Mouse (Mus musculus) neural tube, embryonic 12.5 days (tissue): ENCODE measurements around the gene Xrcc1. TPM values are rescaled to one million over a fixed set of nuclear protein-coding genes. Genes with fewer than 3 reads are reported as not detected.

Experiments
- ATAC-seq: fragments of 200-750 bp; cut with Nextera tagmentation; 2 replicates; pipeline ENCODE4 v1.8.0; 2017; ENCODE audit warnings: low read depth, mild to moderate bottlenecking, moderate TSS enrichment, moderate library complexity; ENCODE audit not compliant: low FRiP score
- H3K27ac ChIP-seq: fragments of 300-500 bp; sonication (generic); 2 replicates; pipeline ENCODE4 v1.5.1; 2016
- H3K27me3 ChIP-seq: fragments of 300-500 bp; sonication (generic); replicated peaks from 2 replicates; pipeline ENCODE4 v1.6.1; 2016; ENCODE audit warnings: mild to moderate bottlenecking
- H3K36me3 ChIP-seq: fragments of 300-500 bp; sonication (generic); 2 replicates; pipeline ENCODE4 v1.6.1; 2016; ENCODE audit warnings: mild to moderate bottlenecking
- H3K4me1 ChIP-seq: fragments of 300-500 bp; sonication (generic); 2 replicates; pipeline ENCODE4 v1.6.1; 2016
- H3K4me2 ChIP-seq: fragments of 300-500 bp; sonication (generic); replicated peaks from 2 replicates; pipeline ENCODE4 v1.6.1; 2016; ENCODE audit warnings: mild to moderate bottlenecking
- H3K4me3 ChIP-seq: fragments of 300-500 bp; sonication (generic); 2 replicates; pipeline ENCODE4 v1.5.1; 2016
- H3K9ac ChIP-seq: fragments of 300-500 bp; sonication (generic); 2 replicates; pipeline ENCODE4 v1.6.1; 2016; ENCODE audit warnings: mild to moderate bottlenecking
- H3K9me3 ChIP-seq: fragments of 300-500 bp; sonication (generic); 2 replicates; pipeline ENCODE4 v1.6.1; 2016; ENCODE audit warnings: mild to moderate bottlenecking
- WGBS: fragments of 180-500 bp; shearing (Covaris S2); methylation state at CpG from one replicate; pipeline ENCODE4 v1.1.7; 2016; 5-methylcytosine and 5-hydroxymethylcytosine counted together
- polyA plus RNA-seq: library from polyadenylated mRNA; unstranded; fragments of >200 nt; fragmentation: Nextera tagmentation; extraction: Ambion mirVana; gene quantifications from 2 replicates; pipeline ENCODE4 v1.2.1, GENCODE M21; 2016

Xrcc1 gene
- polyA plus RNA-seq, 1 experiment from 2014 or later = 83.4 TPM

GRCm38 (mm10) chr7:24594309-24594803 lies 48.3 kb downstream of the Xrcc1 start:
- WGBS = under 1% methylated on average over 13 of the region's 13 CpGs
- Histone ChIP-seq H3K36me3 (no peaks in the 10 kb centered on the region), H3K27ac (no peak overlapping the region), H3K27me3 (peaks cover 12% of the 10 kb centered on the region), H3K9me3 (no peaks in the 10 kb centered on the region), H3K4me3 (peak overlapping the region; percentile 60), H3K4me2 (peak overlapping the region; percentile 74), H3K9ac (peak overlapping the region; percentile 60), H3K4me1 (peaks cover 11% of the 10 kb centered on the region)
- peak; percentile 45; the same call in 1 of the 2 replicates for ATAC-seq

DNA sequence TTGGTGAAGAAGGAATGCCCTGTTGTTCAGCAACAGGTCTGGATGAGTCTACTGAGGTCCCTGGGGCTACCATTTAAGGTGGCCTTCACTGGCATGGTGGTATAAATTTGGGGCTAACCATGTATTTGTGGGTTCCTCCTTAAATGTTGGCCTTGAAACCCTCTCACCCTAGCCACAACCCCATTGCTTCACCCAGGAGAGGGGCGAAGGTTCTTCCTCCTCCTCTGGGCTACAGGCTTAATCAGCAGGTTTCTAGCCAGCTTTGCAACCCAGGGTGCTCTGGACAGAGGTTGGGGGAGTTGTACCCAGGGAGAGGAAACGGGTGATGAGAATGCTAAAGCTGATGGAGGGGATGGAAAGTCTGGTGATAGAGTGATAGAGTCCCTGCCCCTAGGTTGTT lies 49.4 kb downstream of the Xrcc1 start:
- no peak for ATAC-seq
- H3K36me3 ChIP-seq = no peaks in the 10 kb centered on the region
- WGBS = 76% methylated on average over 2 of the region's 2 CpGs
- no peak overlapping the region for H3K4me2 ChIP-seq
- peaks cover 11% of the 10 kb centered on the region for H3K4me1 ChIP-seq
- no peak overlapping the region for H3K9ac ChIP-seq
- peaks cover 12% of the 10 kb centered on the region for H3K27me3 ChIP-seq
- no peak overlapping the region for H3K27ac ChIP-seq
- H3K4me3 ChIP-seq = no peak overlapping the region
- H3K9me3 ChIP-seq = no peaks in the 10 kb centered on the region

DNA sequence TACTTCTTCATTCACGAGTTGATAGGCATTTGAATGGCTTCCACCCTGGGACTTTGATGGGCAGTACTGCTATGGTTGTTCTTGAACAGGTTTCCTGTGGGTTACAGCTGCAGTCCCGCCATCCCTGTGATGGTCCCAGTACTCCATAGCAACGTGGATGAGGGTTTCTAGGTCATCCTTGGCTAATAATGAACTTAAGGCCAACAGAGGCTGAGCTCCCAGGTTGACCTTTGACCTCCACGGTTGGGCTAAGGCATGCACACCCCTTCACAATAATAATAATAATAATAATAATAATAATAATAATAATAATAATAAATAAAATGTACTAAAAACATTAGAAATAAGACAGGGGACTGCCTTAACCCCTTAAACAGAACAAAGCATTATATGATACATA lies 52.0 kb downstream of the Xrcc1 start:
- H3K27ac ChIP-seq = no peak overlapping the region
- no peak overlapping the region for H3K4me3 ChIP-seq
- no peak overlapping the region for H3K4me2 ChIP-seq
- 79% methylated on average over 4 of the region's 4 CpGs for WGBS
- no peaks in the 10 kb centered on the region for H3K36me3 ChIP-seq
- H3K27me3 ChIP-seq = peaks cover 12% of the 10 kb centered on the region
- peaks cover 11% of the 10 kb centered on the region for H3K4me1 ChIP-seq
- H3K9me3 ChIP-seq = no peaks in the 10 kb centered on the region
- no peak overlapping the region for H3K9ac ChIP-seq
- no peak for ATAC-seq

- WGBS = 80% methylated on average over 15 of the region's 15 CpGs
- H3K4me3 ChIP-seq = no peak overlapping the region
- no peak overlapping the region for H3K9ac ChIP-seq
- H3K4me2 ChIP-seq = no peak overlapping the region
- no peaks in the 10 kb centered on the region for H3K9me3 ChIP-seq
- H3K4me1 ChIP-seq = peaks cover 5% of the 10 kb centered on the region; the same call in 1 of the 2 replicates
- H3K27me3 ChIP-seq = peaks cover 12% of the 10 kb centered on the region
- no peak overlapping the region for H3K27ac ChIP-seq
- no peak for ATAC-seq
- H3K36me3 ChIP-seq = no peaks in the 10 kb centered on the region
Observed at GRCm38 (mm10) chr7:24599211-24600067, 53.4 kb downstream of the Xrcc1 start.

DNA sequence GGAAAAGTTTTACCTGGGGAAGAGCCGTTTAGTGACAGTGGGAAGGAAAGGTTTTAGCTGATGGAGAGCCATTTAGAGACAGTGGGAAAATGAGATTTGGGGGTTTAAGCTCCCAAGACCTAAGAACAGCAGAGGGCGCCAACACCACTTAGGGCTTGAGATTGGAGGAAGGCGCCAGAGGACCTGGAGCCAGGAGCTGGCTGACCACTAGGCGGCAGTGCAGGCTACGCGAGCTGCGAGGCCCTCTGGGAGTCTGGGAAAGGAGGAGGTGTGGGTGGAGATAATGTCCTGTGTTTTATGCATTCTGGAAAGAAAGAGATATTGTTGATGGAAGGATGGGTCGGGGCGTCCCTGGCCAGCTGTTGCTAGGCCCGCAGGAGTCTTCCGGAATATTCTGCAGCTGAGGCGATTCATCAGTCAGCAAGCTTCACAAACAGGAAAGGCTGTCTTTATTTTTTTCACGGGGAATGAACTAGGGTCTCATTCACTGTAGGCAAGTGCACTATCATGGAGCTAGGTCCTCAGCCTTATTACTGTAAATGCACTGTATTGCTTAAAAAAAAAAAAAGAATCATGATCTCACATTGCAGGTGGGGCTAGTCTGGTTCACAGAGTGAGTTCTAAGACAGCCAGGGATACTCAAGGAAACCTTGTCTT lies 55.0 kb downstream of the Xrcc1 start:
- Histone ChIP-seq H3K36me3 (no peaks in the 10 kb centered on the region), H3K4me3 (no peak overlapping the region), H3K27ac (no peak overlapping the region), H3K27me3 (no peaks in the 10 kb centered on the region), H3K4me1 (no peaks in the 10 kb centered on the region), H3K4me2 (peak overlapping the region; percentile 45), H3K9me3 (no peaks in the 10 kb centered on the region), H3K9ac (no peak overlapping the region)
- ATAC-seq = peak; percentile 86
- 6% methylated on average over 13 of the region's 13 CpGs for WGBS

GRCm38 (mm10) chr7:24605561-24605960 lies 59.5 kb downstream of the Xrcc1 start:
- Histone ChIP-seq H3K4me2 (no peak overlapping the region), H3K36me3 (no peaks in the 10 kb centered on the region), H3K27me3 (peaks cover 21% of the 10 kb centered on the region), H3K4me1 (peaks cover 4% of the 10 kb centered on the region), H3K27ac (no peak overlapping the region), H3K9ac (no peak overlapping the region), H3K4me3 (no peak overlapping the region), H3K9me3 (no peaks in the 10 kb centered on the region)
- 87% methylated on average over 7 of the region's 7 CpGs for WGBS
- no peak for ATAC-seq

GRCm38 (mm10) chr7:24606046-24606445 lies 60.0 kb downstream of the Xrcc1 start:
- H3K27ac ChIP-seq = no peak overlapping the region
- WGBS = 83% methylated on average over 7 of the region's 7 CpGs
- no peak for ATAC-seq
- H3K9ac ChIP-seq = no peak overlapping the region
- H3K27me3 ChIP-seq = peaks cover 26% of the 10 kb centered on the region
- H3K4me3 ChIP-seq = no peak overlapping the region
- H3K4me2 ChIP-seq = no peak overlapping the region
- no peaks in the 10 kb centered on the region for H3K36me3 ChIP-seq
- peaks cover 9% of the 10 kb centered on the region for H3K4me1 ChIP-seq
- H3K9me3 ChIP-seq = no peaks in the 10 kb centered on the region

DNA sequence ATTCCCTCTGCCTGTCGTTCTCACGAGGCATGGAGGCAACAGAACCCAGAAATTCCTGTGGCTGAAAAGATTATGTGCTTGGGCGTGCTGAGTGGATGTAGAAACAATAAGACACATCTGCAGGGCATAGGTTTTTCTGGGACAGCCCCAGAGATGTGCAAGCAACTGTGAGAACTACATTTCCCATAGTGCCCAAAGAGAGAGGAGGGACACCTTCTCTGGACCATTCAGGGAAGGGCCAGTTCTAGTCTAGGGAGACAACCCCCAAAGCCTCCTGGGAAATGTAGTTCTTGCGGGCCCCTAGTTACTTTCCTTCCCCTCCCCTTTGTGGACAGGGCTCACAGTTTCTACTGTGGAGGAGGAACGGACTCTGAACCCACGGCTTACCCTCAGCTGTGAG lies 61.9 kb downstream of the Xrcc1 start:
- H3K36me3 ChIP-seq = no peaks in the 10 kb centered on the region
- H3K4me1 ChIP-seq = peaks cover 21% of the 10 kb centered on the region
- peaks cover 44% of the 10 kb centered on the region for H3K27me3 ChIP-seq
- no peak overlapping the region for H3K4me2 ChIP-seq
- H3K9me3 ChIP-seq = no peaks in the 10 kb centered on the region
- H3K4me3 ChIP-seq = no peak overlapping the region
- WGBS = 50% methylated on average over 6 of the region's 6 CpGs
- H3K9ac ChIP-seq = no peak overlapping the region
- peak; percentile 69 for ATAC-seq
- no peak overlapping the region for H3K27ac ChIP-seq

DNA sequence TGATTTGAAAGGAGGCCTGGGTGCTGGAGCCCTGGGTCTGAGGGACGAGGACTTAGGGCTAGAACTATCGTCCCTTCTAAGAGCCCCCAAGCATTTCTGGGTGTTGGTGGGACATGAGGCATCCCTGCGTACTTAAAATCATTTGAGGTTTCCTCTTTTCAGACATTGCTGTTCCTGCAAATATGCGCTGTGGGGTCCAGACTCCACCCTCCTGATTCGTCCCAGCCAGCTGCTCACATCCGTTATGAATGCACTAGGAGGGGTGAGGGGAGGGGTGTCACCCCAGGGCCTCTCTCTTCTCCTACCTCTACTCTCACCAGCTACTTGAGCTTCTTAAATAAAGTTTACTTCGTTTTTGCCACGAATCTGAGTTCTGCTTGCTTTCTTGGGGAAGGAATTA lies 62.5 kb downstream of the Xrcc1 start:
- H3K27me3 ChIP-seq = peaks cover 49% of the 10 kb centered on the region
- ATAC-seq = no peak

DNA sequence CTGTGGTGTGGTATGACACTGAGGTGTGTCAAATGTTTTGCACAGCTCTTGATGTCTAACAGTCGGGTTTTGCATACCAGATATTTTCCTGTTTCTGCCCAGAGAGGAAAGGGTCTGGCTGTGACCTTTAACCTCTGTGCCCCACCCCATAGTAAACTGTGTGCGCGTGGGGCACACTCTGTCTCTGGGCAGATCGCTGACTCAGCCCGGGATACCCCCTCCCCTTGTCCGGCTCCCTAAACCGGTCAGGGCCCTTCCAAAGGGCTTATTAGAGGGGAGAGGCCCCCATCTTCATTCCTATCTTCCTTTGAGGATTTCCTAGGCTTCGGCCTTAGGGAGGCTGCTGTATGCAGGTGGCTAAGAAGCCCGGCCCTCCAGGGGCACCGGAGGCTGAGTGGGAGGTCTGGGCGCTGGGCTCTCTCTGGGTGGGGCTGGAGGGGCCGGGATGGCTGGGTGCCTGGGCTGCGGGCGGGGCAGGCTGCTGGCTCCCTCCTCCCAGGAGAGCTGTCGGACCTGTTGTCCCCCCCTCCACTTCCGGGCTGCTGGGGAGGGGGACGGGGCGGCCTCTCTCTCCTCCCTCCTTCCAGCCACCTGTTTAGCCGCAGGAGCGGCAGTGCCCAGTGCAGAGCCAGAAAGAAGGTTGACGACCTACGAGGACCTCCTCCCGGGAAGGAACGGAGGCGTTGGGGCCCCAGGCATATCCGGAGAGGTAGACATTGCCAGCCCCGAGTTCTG lies 64.2 kb downstream of the Xrcc1 start, which contains the start of gene Phldb3:
Gene Phldb3 (plus strand): TSS at position 620 of the 735 bp plus-strand sequence.
- no peak for ATAC-seq
- Histone ChIP-seq H3K27ac (no peak within 1 kb of the TSS), H3K27me3 (peaks cover 54% of the 10 kb centered on the region), H3K9me3 (no peaks in the 10 kb centered on the region), H3K36me3 (no peaks in the 10 kb centered on the region), H3K4me1 (peaks cover 21% of the 10 kb centered on the region), H3K4me2 (peak within 1 kb of the TSS; percentile 57), H3K4me3 (peak within 1 kb of the TSS; percentile 33), H3K9ac (no peak within 1 kb of the TSS)
- under 1% methylated on average over 27 of the region's 27 CpGs for WGBS

More for the DNA sequence above, 62.5 kb downstream of the Xrcc1 start:
- no peak overlapping the region for H3K27ac ChIP-seq
- H3K4me3 ChIP-seq = no peak overlapping the region
- H3K9me3 ChIP-seq = no peaks in the 10 kb centered on the region
- H3K36me3 ChIP-seq = no peaks in the 10 kb centered on the region
- H3K9ac ChIP-seq = no peak overlapping the region
- H3K4me2 ChIP-seq = no peak overlapping the region
- H3K4me1 ChIP-seq = peaks cover 21% of the 10 kb centered on the region
- WGBS = 80% methylated on average over 8 of the region's 8 CpGs

- H3K9ac ChIP-seq = no peak overlapping the region
- peak overlapping the region; percentile 57 for H3K4me2 ChIP-seq
- peak; percentile 48 for ATAC-seq
- no peaks in the 10 kb centered on the region for H3K9me3 ChIP-seq
- no peaks in the 10 kb centered on the region for H3K36me3 ChIP-seq
- peaks cover 21% of the 10 kb centered on the region for H3K4me1 ChIP-seq
- no peak overlapping the region for H3K27ac ChIP-seq
- H3K27me3 ChIP-seq = peaks cover 54% of the 10 kb centered on the region
- WGBS = 1% methylated on average over 36 of the region's 36 CpGs
- H3K4me3 ChIP-seq = peak overlapping the region; percentile 33
Observed at GRCm38 (mm10) chr7:24610879-24611494, 64.9 kb downstream of the Xrcc1 start.
